Mouse (Mus musculus) ES-E14 (cell line): ENCODE measurements at regions not wholly inside any gene's neighbourhood (a gene's known extent, or its start where the extent isn't known, plus 50 kb on each side); places are given as distances from the start of the nearest gene placed in this dataset.

Source experiments
- CHD2 ChIP-seq: IDR thresholded peaks from 2 replicates; pipeline ENCODE4 v1.6.1; 2014; ENCODE audit warnings: mild to moderate bottlenecking, low read depth, low read length, inconsistent platforms
- HCFC1 ChIP-seq: IDR thresholded peaks from 2 replicates; pipeline ENCODE4 v1.6.1; 2012; ENCODE audit warnings: low read length, inconsistent platforms, borderline replicate concordance; ENCODE audit not compliant: insufficient read depth
- ZC3H11A ChIP-seq: IDR thresholded peaks from 2 replicates; pipeline ENCODE4 v1.6.1; 2012; ENCODE audit warnings: low read depth, mild to moderate bottlenecking, inconsistent platforms, low read length, borderline replicate concordance

- no peak for TF ChIP-seq ZC3H11A
- no peak for TF ChIP-seq CHD2
- TF ChIP-seq HCFC1: no peak
Observed at GRCm38 (mm10) chr13:37718364-37718763, 59.8 kb upstream of the Rreb1 start.
